ENCODE assay signal across 10 mouse cellular contexts in genomic region chr19:15998157-15998556, GRCm38 (mm10). TPM values are rescaled to one million over a fixed set of nuclear protein-coding genes. Genes with fewer than 3 reads are reported as not detected.
DNase-seq lines count a peak whose midpoint lies in the region; ATAC-seq and TF ChIP-seq lines count a peak whose summit lies in the region.
"Had no signal": no experiment of that assay in that cellular context is flagged by ENCODE, and none has a peak within 500 bp of the region (broad histone marks: within the 10 kb centered on the region; RNA-seq: fewer than 3 reads in every experiment).

No protein-coding gene starts in this region.

- no peak for TF ChIP-seq POLR2A in liver, adult 2 months (IDR thresholded peaks at IDR 0.05; ENCODE audit: extremely low read depth, insufficient read depth, low read length)

- no peaks in the 10 kb centered on the region for H3K27me3 ChIP-seq in liver, adult 2 months (ENCODE audit: control insufficient read depth, insufficient read depth, low read length)
- H3K27me3 ChIP-seq in liver, embryonic 12.5 days (replicated peaks): no peaks in the 10 kb centered on the region
- H3K27me3 ChIP-seq in forebrain, embryonic 15.5 days: no peaks in the 10 kb centered on the region
- H3K27me3 ChIP-seq in midbrain, postnatal 0 days (ENCODE audit: insufficient read depth, low read length): no peaks in the 10 kb centered on the region
- H3K27me3 ChIP-seq: embryonic facial prominence, embryonic 12.5 days had no signal

- H3K4me1 ChIP-seq in liver, adult 2 months (ENCODE audit: control insufficient read depth, insufficient read depth, low read length): no peaks in the 10 kb centered on the region
- no peaks in the 10 kb centered on the region for H3K4me1 ChIP-seq in liver, embryonic 12.5 days
- peaks cover 19% of the 10 kb centered on the region for H3K4me1 ChIP-seq in forebrain, embryonic 15.5 days
- no peaks in the 10 kb centered on the region for H3K4me1 ChIP-seq in midbrain, postnatal 0 days (ENCODE audit: insufficient read depth, low read length)
- H3K4me1 ChIP-seq: embryonic facial prominence, embryonic 12.5 days; megakaryocyte, embryonic 14.5 days had no signal

- no peak overlapping the region for H3K27ac ChIP-seq in liver, adult 2 months (replicated peaks; ENCODE audit: insufficient read depth, low read depth, low read length)
- H3K27ac ChIP-seq in liver, embryonic 12.5 days: no peak overlapping the region
- H3K27ac ChIP-seq in forebrain, embryonic 15.5 days (replicated peaks): peak overlapping the region; percentile 86; the same call in 1 of the 2 replicates
- no peak overlapping the region for H3K27ac ChIP-seq in midbrain, postnatal 0 days (ENCODE audit: low read depth, low read length)
- H3K27ac ChIP-seq: embryonic facial prominence, embryonic 12.5 days had no signal

- TF ChIP-seq CTCF in liver, adult 2 months (IDR thresholded peaks at IDR 0.05; ENCODE audit: low read depth, low read length): peak; percentile 38
- TF ChIP-seq CTCF in midbrain, postnatal 0 days (IDR thresholded peaks at IDR 0.05): peak; percentile 92

- H3K79me2 ChIP-seq in liver, adult 2 months (ENCODE audit: control insufficient read depth, insufficient read depth, low read length): no peaks in the 10 kb centered on the region

- ATAC-seq in liver, embryonic 12.5 days: no peak
- ATAC-seq in forebrain, embryonic 15.5 days (replicated peaks): peak; percentile 31; the same call in 1 of the 2 replicates
- ATAC-seq in inflammation-experienced regulatory T-cells, adult 6 months: peak; percentile 64
- peak; percentile 47; the same call in 1 of the 2 replicates for ATAC-seq in midbrain, postnatal 0 days (ENCODE audit: low FRiP score)

- no peak overlapping the region for H3K4me2 ChIP-seq in liver, embryonic 12.5 days
- no peak overlapping the region for H3K4me2 ChIP-seq in forebrain, embryonic 15.5 days (replicated peaks)
- H3K4me2 ChIP-seq in midbrain, postnatal 0 days (ENCODE audit: low read depth, low read length, poor library complexity, severe bottlenecking): no peak overlapping the region
- H3K4me2 ChIP-seq: embryonic facial prominence, embryonic 12.5 days had no signal

- no peak overlapping the region for H3K9ac ChIP-seq in liver, adult 2 months (ENCODE audit: low read depth, low read length)
- H3K9ac ChIP-seq in liver, embryonic 12.5 days: no peak overlapping the region
- no peak overlapping the region for H3K9ac ChIP-seq in forebrain, embryonic 15.5 days (replicated peaks)
- no peak overlapping the region for H3K9ac ChIP-seq in midbrain, postnatal 0 days (replicated peaks; ENCODE audit: low read length, poor library complexity, severe bottlenecking)
- H3K9ac ChIP-seq: embryonic facial prominence, embryonic 12.5 days had no signal

- no peaks in the 10 kb centered on the region for H3K36me3 ChIP-seq in liver, adult 2 months (ENCODE audit: control insufficient read depth, insufficient read depth, low read length)
- no peaks in the 10 kb centered on the region for H3K36me3 ChIP-seq in liver, embryonic 12.5 days
- no peaks in the 10 kb centered on the region for H3K36me3 ChIP-seq in forebrain, embryonic 15.5 days
- H3K36me3 ChIP-seq in midbrain, postnatal 0 days (ENCODE audit: insufficient read depth, low read length): no peaks in the 10 kb centered on the region
- H3K36me3 ChIP-seq: embryonic facial prominence, embryonic 12.5 days had no signal

- no peak overlapping the region for H3K4me3 ChIP-seq in liver, adult 2 months (ENCODE audit: insufficient read depth, low read depth, low read length)
- no peak overlapping the region for H3K4me3 ChIP-seq in liver, embryonic 12.5 days
- H3K4me3 ChIP-seq in forebrain, embryonic 15.5 days: no peak overlapping the region
- H3K4me3 ChIP-seq in midbrain, postnatal 0 days (ENCODE audit: low read depth, low read length): no peak overlapping the region
- H3K4me3 ChIP-seq: embryonic facial prominence, embryonic 12.5 days; megakaryocyte, embryonic 14.5 days had no signal

- DNase-seq in liver, adult 2 months (ENCODE audit: extremely low read depth, low read depth, low spot score): peak; percentile 36
- peak; percentile 48 for DNase-seq in cerebellum, adult 11 months
- DNase-seq in left cerebral cortex, postnatal 36 days (ENCODE audit: low spot score in 2 of 2): peak; percentile 45 to 65
- DNase-seq in midbrain, postnatal 0 days (ENCODE audit: low spot score): peak; percentile 85
- DNase-seq in spleen, postnatal 10 days (ENCODE audit: low spot score in 2 of 2): peak; percentile 32 to 70

- WGBS in liver, adult 2 months: 4% methylated on average over 3 of the region's 3 CpGs
- under 1% methylated on average over 3 of the region's 3 CpGs for WGBS in liver, embryonic 12.5 days (ENCODE audit: insufficient replicate concordance)
- 3% methylated on average over 3 of the region's 3 CpGs for WGBS in forebrain, embryonic 15.5 days
- WGBS in midbrain, postnatal 0 days: 1% methylated on average over 3 of the region's 3 CpGs

- H3K9me3 ChIP-seq in liver, embryonic 12.5 days (replicated peaks): no peaks in the 10 kb centered on the region
- no peaks in the 10 kb centered on the region for H3K9me3 ChIP-seq in forebrain, embryonic 15.5 days
- no peaks in the 10 kb centered on the region; the same call in 1 of the 2 replicates for H3K9me3 ChIP-seq in midbrain, postnatal 0 days (ENCODE audit: low read length)
- H3K9me3 ChIP-seq: embryonic facial prominence, embryonic 12.5 days; megakaryocyte, embryonic 14.5 days had no signal

- intact Hi-C loops in left cerebral cortex, postnatal 36 days (cut with DNase I): no loop called here

RNA-seq across cellular contexts. Expression of gene Cep78, which starts 13.4 kb away (rescaled TPM):
- 1.9 and 2.1 TPM in 2 replicates for total RNA-seq in liver, adult 2 months (2014; rRNA removed)
- polyA plus RNA-seq in liver, adult 2 months (2012; rRNA removed): 0.87 and 1.0 TPM in 2 replicates
- 17.6 and 18.3 TPM in 2 replicates for polyA plus RNA-seq in liver, embryonic 12.5 days (2016; fragmentation: Nextera tagmentation; extraction: Ambion mirVana)
- 36.1 and 39.0 TPM in 2 replicates for polyA plus RNA-seq in forebrain, embryonic 15.5 days (2015; fragmentation: Nextera tagmentation; extraction: Ambion mirVana)
- 1 to 10 TPM; 2.6 to 3.7 (median 3.0) TPM for polyA plus RNA-seq in inflammation-experienced regulatory T-cells, adult 6 months (2017; shearing (Covaris generic))
- 10 to 100 TPM in 1 of 2 experiments, 1 to 10 TPM in 1; 8.4 to 10.4 TPM for total RNA-seq in left cerebral cortex, postnatal 36 days (2021)
- 22.4 TPM in 2 replicates for total RNA-seq in midbrain, postnatal 0 days (2014; rRNA removed)
- polyA plus RNA-seq in midbrain, postnatal 0 days (2015; fragmentation: Nextera tagmentation; extraction: Ambion mirVana): 18.1 and 20.1 TPM in 2 replicates

RNA-seq across cellular contexts. Expression of gene Psat1, which starts 51.0 kb away (rescaled TPM):
- total RNA-seq in liver, adult 2 months (2014; rRNA removed): 0.74 and 2.0 TPM in 2 replicates
- polyA plus RNA-seq in liver, adult 2 months (2012; rRNA removed): 0.20 and 0.21 TPM in 2 replicates
- 181 and 191 TPM in 2 replicates for polyA plus RNA-seq in liver, embryonic 12.5 days (2016; fragmentation: Nextera tagmentation; extraction: Ambion mirVana)
- 110 and 114 TPM in 2 replicates for polyA plus RNA-seq in forebrain, embryonic 15.5 days (2015; fragmentation: Nextera tagmentation; extraction: Ambion mirVana)
- polyA plus RNA-seq in inflammation-experienced regulatory T-cells, adult 6 months (2017; shearing (Covaris generic)): 10 to 100 TPM; 41.8 to 72.6 (median 54.3) TPM
- total RNA-seq in left cerebral cortex, postnatal 36 days (2021): 100 to 1,000 TPM in 1 of 2 experiments, 10 to 100 TPM in 1; 96.4 to 119 TPM
- 97.3 and 106 TPM in 2 replicates for total RNA-seq in midbrain, postnatal 0 days (2014; rRNA removed)
- 68.0 and 76.3 TPM in 2 replicates for polyA plus RNA-seq in midbrain, postnatal 0 days (2015; fragmentation: Nextera tagmentation; extraction: Ambion mirVana)

Comparison
In these comparisons a context has a peak if more than half of its experiments do, and no peak if none do; other contexts are left out.
1. RNA of gene Psat1, which starts 51.0 kb away (polyA plus RNA-seq): 181 to 191 TPM in liver, embryonic 12.5 days, 110 to 114 TPM in forebrain, embryonic 15.5 days, 68.0 to 76.3 TPM in midbrain, postnatal 0 days and 41.8 to 72.6 TPM in inflammation-experienced regulatory T-cells, adult 6 months; 0.20 to 0.21 TPM in liver, adult 2 months; every median in the first group is over 10 times any median in the second.
2. Peak in every context shown above with its lines, with median percentiles within 50 percentile points of each other: DNase-seq.